Mouse (Mus musculus): Measurements from ENCODE around the gene Apoc1. TPM values are rescaled to one million over a fixed set of nuclear protein-coding genes. Genes with fewer than 3 reads are reported as not detected.

Gene Apoc1
- polyA plus RNA-seq, 1 experiment, result not detected

DNA sequence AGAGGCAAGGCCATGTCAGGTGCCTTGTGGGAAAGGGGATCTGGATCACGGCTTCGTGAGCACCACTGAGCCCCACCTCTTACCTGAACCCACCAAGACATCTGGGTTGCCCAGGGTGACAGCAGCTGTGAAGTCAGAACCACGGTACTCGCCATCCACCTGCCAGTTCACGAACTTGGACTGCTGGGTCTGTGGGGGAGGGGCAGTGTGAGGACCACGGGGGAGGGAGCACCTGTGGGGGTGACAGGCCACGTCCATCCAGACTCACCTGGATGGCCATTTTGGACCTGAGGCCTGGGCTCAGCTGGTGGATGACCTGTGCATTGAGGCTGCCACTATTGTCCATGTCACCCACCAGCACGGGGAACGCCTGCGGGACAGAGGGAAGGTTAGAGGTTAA, 18.2 kb upstream of the Apoc1 start:
- Histone ChIP-seq H3K4me1 (ENCODE audit: control insufficient read depth, insufficient read depth, low read length) (peaks cover 6% of the 10 kb centered on the region; the same call in 1 of the 2 replicates), H3K27ac (ENCODE audit: insufficient read depth, low read depth, low read length) (no peak overlapping the region), H3K4me3 (ENCODE audit: insufficient read depth, low read length) (no peak overlapping the region)
- TF ChIP-seq POLR2A (IDR thresholded peaks at IDR 0.05; ENCODE audit: borderline replicate concordance, low read depth, low read length) (no peak), CTCF (IDR thresholded peaks at IDR 0.05; ENCODE audit: low read depth, low read length) (no peak)

DNA sequence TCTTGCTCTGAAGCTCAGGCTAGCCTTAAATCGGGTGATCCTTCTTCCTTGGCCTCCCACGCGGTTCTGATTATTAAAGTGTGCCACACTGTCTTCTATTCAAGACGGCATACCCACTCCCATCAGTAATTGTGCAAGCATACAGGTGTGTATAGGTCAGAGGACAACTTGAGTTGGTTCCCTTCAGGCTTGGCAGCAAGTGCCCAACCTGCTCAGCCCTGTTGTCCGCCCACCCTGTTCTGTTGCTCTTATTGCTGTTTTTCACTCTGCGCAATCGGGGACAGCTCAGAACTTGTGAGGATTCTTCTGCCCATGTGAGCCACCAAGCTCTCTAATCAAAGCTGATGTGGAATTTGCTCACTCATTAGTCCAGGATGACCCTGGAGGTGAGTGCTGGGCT, 12.8 kb upstream of the Apoc1 start:
- TF ChIP-seq CTCF (IDR thresholded peaks at IDR 0.05; ENCODE audit: low read depth, low read length), result no peak
- no peak for TF ChIP-seq POLR2A (IDR thresholded peaks at IDR 0.05; ENCODE audit: borderline replicate concordance, low read depth, low read length)
- Histone ChIP-seq H3K27ac (ENCODE audit: insufficient read depth, low read depth, low read length) (no peak overlapping the region), H3K4me1 (ENCODE audit: control insufficient read depth, insufficient read depth, low read length) (peaks cover 7% of the 10 kb centered on the region)

DNA sequence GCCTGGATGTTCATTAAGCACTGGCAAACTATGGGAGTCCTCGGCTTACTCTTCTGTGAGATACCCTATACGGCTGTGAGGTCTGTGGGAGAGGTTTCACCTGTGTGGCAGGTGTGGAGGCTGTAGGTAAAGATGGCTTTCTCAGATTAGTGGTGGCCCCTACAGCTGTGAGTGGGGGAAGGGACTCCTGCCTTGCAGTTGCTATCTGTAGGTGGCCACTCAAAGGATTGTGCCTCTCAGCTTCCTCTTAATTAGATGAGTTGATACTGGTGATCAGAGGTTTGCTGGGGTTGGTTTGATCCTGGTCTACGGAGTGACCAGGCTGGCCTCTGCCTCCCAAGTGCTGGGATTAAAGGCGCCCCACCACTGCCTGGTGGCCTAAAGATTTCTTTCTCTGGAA, 12.0 kb upstream of the Apoc1 start:
- no peak overlapping the region for H3K4me3 ChIP-seq (ENCODE audit: insufficient read depth, low read length)
- H3K27ac ChIP-seq (ENCODE audit: insufficient read depth, low read depth, low read length), result no peak overlapping the region
- TF ChIP-seq POLR2A (IDR thresholded peaks at IDR 0.05; ENCODE audit: borderline replicate concordance, low read depth, low read length), result no peak
- no peak for TF ChIP-seq CTCF (IDR thresholded peaks at IDR 0.05; ENCODE audit: low read depth, low read length)
- peaks cover 13% of the 10 kb centered on the region for H3K4me1 ChIP-seq (ENCODE audit: control insufficient read depth, insufficient read depth, low read length)

More for the DNA sequence above, 12.8 kb upstream of the Apoc1 start:
- no peak overlapping the region for H3K4me3 ChIP-seq (ENCODE audit: insufficient read depth, low read length)

DNA sequence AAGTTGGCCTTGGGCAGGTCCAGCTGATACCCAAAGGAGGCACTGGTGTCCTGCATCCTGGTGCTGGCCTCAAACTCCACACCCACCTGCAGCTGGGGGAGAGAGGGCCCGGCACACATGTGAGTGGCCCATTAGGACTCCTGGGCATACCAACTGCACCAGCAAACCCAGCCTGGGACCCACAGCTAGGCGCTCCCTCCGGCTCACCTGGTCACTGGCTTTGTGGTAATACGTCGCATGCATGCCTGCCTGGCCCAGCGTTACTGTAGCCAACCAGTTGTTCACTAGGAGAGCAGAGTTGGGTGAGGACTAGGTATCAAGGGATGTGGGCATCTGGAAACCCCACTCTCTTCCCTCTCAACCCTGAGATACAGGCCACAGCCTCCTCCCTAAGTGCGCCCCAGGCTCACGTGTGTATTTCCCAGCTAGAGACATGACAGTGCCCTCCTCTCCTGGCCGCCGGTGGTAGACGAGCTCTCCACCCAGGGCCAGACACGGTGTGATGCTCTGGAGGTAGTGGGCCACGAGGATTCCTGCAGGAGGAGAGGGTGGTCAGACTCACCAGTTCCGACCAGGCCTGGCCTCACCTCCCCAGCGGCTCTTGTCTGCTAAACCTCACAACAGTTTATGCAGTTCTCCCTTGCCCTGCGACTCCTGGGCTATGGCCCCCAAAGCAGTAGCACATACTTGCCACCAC, 10.5 kb upstream of the Apoc1 start:
- TF ChIP-seq POLR2A (IDR thresholded peaks at IDR 0.05; ENCODE audit: borderline replicate concordance, low read depth, low read length) (no peak), CTCF (IDR thresholded peaks at IDR 0.05; ENCODE audit: low read depth, low read length) (no peak)
- H3K4me3 ChIP-seq (ENCODE audit: insufficient read depth, low read length), result no peak overlapping the region
- peaks cover 16% of the 10 kb centered on the region for H3K4me1 ChIP-seq (ENCODE audit: control insufficient read depth, insufficient read depth, low read length)
- H3K27ac ChIP-seq (ENCODE audit: insufficient read depth, low read depth, low read length), result no peak overlapping the region

DNA sequence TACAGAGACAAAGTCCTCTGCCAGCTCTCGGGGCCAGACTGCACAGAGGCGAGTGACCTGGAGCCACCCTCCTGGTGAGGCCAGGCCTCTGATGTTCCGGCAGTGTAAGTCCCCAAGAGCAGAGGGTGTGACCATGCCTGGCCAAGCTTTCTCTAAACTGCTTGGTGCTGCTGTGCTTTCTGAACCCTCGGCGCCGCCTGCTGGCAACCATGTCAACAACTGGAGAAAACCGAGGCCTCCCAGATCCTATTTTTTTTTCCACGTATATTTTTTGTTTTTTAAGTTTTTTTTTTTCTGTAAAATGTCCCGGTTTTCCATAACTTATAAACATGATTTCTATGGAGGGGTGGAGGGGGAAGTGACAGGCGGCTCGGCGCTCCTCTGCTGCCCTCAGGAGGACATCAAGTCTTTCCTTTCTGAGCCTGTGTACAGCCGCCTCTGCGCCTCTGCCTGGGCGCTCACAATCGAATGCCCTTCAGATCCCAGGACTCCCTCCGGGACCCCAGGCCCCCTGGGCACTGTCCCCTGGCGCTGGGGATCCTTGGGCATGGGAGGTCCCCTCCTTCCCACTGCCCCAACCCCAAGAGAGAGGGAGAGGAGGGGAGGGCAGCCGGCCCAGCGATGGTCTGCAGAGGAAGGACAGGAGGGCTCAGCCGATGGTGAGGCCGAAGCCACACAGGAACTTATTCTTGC, 8.8 kb upstream of the Apoc1 start:
- Histone ChIP-seq H3K27ac (ENCODE audit: insufficient read depth, low read depth, low read length) (peak overlapping the region; percentile 96), H3K4me1 (ENCODE audit: control insufficient read depth, insufficient read depth, low read length) (peaks cover 17% of the 10 kb centered on the region), H3K4me3 (ENCODE audit: insufficient read depth, low read length) (no peak overlapping the region)
- TF ChIP-seq CTCF (IDR thresholded peaks at IDR 0.05; ENCODE audit: low read depth, low read length) (peak; percentile 47; the same call in 1 of the 2 replicates), POLR2A (IDR thresholded peaks at IDR 0.05; ENCODE audit: borderline replicate concordance, low read depth, low read length) (no peak)

DNA sequence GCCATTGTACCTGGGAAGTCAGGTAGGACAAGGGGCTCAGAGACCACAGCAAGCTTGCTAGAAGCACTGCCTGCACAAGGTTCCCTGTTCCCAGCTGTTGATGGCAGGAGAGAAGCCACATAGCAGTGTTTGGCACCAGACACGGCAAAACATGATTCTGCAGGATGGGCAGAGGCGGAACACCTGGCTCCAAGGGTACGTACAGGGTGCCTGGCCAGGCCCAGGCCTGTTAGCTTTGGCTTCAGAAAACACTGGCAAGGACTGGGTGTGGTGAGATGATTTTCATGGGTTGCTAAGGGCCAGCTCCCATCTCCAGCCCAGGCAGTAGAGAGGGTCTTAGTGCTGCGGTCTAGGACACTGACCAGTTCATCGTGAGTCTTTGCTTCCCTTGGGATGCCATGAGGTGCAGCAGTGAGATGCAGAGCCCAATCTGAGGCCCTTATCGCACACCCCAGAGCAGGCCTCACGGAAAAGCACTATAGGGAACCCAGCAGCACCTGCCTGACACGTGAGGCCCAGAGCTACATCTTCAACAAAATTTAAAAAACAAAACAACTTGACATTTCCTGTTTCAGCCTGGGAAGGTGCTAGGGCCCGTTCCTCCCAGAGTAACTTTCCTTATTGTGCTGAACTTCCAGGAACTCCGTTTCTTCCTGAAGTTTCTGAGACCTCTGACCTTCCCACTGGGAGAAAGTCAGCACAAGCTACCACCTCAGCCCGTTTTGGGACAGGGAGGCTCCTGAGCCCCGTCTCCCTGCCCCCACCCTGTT, 8.0 kb upstream of the Apoc1 start:
- Histone ChIP-seq H3K4me1 (ENCODE audit: control insufficient read depth, insufficient read depth, low read length) (peaks cover 23% of the 10 kb centered on the region), H3K4me3 (ENCODE audit: insufficient read depth, low read length) (no peak overlapping the region), H3K27ac (ENCODE audit: insufficient read depth, low read depth, low read length) (peak overlapping the region; percentile 96)
- no peak for TF ChIP-seq POLR2A (IDR thresholded peaks at IDR 0.05; ENCODE audit: borderline replicate concordance, low read depth, low read length)
- TF ChIP-seq CTCF (IDR thresholded peaks at IDR 0.05; ENCODE audit: low read depth, low read length), result no peak

DNA sequence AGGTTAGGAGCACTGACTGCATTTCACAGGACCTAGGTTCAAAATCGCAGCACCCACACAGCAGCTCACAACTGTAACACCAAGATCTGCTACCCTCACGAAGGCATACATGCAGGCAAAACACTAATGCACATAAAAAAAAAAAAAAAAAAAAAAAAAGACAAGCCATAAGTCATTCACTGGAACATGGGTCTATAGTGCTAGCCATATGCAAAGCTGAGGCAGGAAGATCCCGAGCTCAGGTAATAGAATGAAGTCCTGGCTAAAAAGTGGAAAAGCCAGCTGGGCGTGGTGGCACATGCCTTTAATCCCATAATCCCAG, 7.3 kb upstream of the Apoc1 start:
- H3K4me3 ChIP-seq (ENCODE audit: insufficient read depth, low read length), result no peak overlapping the region
- H3K27ac ChIP-seq (ENCODE audit: insufficient read depth, low read depth, low read length), result peak overlapping the region; percentile 96
- no peak for TF ChIP-seq CTCF (IDR thresholded peaks at IDR 0.05; ENCODE audit: low read depth, low read length)
- TF ChIP-seq POLR2A (IDR thresholded peaks at IDR 0.05; ENCODE audit: borderline replicate concordance, low read depth, low read length), result no peak
- H3K4me1 ChIP-seq (ENCODE audit: control insufficient read depth, insufficient read depth, low read length), result peaks cover 29% of the 10 kb centered on the region

DNA sequence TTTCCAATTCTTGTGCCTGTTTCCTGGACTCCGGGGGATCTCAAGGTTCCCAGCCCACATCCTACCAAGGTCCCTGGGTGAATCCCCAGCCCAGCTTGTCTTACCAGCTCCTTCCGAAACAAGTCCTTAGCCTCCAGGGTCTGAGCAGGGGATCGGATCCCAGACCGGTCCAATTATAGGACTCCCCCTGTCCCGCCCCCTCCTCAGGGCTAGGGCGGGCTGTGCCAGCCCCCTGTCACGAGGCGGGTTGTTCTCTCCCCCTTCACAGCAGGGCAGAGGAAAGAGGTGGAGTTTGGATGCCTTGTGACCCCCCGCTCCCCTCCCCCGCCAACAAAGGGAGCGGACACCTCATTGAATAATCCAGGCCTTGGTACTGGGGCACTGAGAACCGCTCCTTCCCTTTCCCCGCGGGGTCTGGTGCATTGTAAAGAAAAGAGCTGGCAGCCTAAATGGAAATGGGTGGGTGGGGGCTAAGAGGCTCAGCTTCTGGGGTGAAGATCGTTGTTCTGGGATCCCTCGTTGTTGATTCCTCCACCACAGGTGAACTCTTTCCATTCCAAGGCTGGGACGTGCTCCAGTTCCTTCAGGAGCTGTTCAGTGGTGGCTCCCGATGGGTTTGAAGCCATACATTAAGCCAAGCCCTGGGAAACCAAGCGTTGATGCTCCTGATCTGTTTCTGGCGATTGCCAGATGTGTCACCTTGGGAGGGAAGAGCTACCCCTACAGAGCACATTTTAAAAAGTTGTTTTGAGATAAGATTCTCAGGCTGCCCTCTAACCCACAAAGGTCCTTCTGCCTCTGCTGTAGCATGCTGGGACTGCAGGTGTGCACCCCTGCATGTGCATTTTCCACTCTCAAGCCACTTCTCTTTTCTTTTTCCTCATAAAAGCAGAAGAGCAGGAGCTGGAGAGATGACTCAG, 6.7 kb upstream of the Apoc1 start, which contains the start of gene Apoe:
Apoe (minus strand) TSS at position 282 of the 920 bp plus-strand sequence.
- peaks cover 36% of the 10 kb centered on the region for H3K4me1 ChIP-seq (ENCODE audit: control insufficient read depth, insufficient read depth, low read length)
- TF ChIP-seq POLR2A (IDR thresholded peaks at IDR 0.05; ENCODE audit: borderline replicate concordance, low read depth, low read length), result peak; percentile 81; the same call in 1 of the 2 replicates
- no peak for TF ChIP-seq CTCF (IDR thresholded peaks at IDR 0.05; ENCODE audit: low read depth, low read length)
- peak within 1 kb of the TSS; percentile 92 for H3K4me3 ChIP-seq (ENCODE audit: insufficient read depth, low read length)
- H3K27ac ChIP-seq (ENCODE audit: insufficient read depth, low read depth, low read length), result peak within 1 kb of the TSS; percentile 96
